Mouse (Mus musculus) stomach, embryonic 16.5 days (tissue): ENCODE data around the gene Prx. TPM values are rescaled to one million over a fixed set of nuclear protein-coding genes. Genes with fewer than 3 reads are reported as not detected.

Source experiments
- ATAC-seq: fragments of 200-750 bp; cut with Nextera tagmentation; 2 replicates; pipeline ENCODE4 v1.8.0; 2017; ENCODE audit warnings: moderate number of reproducible peaks, moderate TSS enrichment; ENCODE audit not compliant: insufficient read depth, low FRiP score
- H3K27ac ChIP-seq: fragments of 300-500 bp; sonication (generic); 2 replicates; pipeline ENCODE4 v1.5.1; 2014; ENCODE audit warnings: low read length
- H3K27me3 ChIP-seq: fragments of 300-500 bp; sonication (generic); 2 replicates; pipeline ENCODE4 v1.6.1; 2014; ENCODE audit warnings: low read length, control low read depth, mixed read lengths; ENCODE audit not compliant: control insufficient read depth, insufficient read depth
- H3K36me3 ChIP-seq: fragments of 300-500 bp; sonication (generic); 2 replicates; pipeline ENCODE4 v1.6.1; 2014; ENCODE audit warnings: low read length; ENCODE audit not compliant: control insufficient read depth, insufficient read depth
- H3K4me1 ChIP-seq: fragments of 300-500 bp; sonication (generic); 2 replicates; pipeline ENCODE4 v1.6.1; 2014; ENCODE audit warnings: low read length, control low read depth, mixed read lengths; ENCODE audit not compliant: control insufficient read depth, insufficient read depth
- H3K4me2 ChIP-seq: fragments of 300-500 bp; sonication (generic); 2 replicates; pipeline ENCODE4 v1.6.1; 2014; ENCODE audit warnings: low read depth, low read length, mixed read lengths
- H3K4me3 ChIP-seq: fragments of 300-500 bp; sonication (generic); replicated peaks from 2 replicates; pipeline ENCODE4 v1.5.1; 2014; ENCODE audit warnings: mild to moderate bottlenecking, low read length
- H3K9ac ChIP-seq: fragments of 300-500 bp; sonication (generic); 2 replicates; pipeline ENCODE4 v1.6.1; 2014; ENCODE audit warnings: low read length
- H3K9me3 ChIP-seq: fragments of 300-500 bp; sonication (generic); replicated peaks from 2 replicates; pipeline ENCODE4 v1.6.1; 2016; ENCODE audit warnings: low read length, control low read depth; ENCODE audit not compliant: control insufficient read depth
- whole genome bisulfite sequencing: fragments of 180-500 bp; shearing (Covaris S2); extraction: QIAGEN DNeasy Blood & Tissue Kit; methylation state at CpG from one replicate; pipeline ENCODE4 v1.1.7; 2014; 5-methylcytosine and 5-hydroxymethylcytosine counted together
- polyA plus RNA-seq: library from polyadenylated mRNA; unstranded; fragments of >200 nt; fragmentation: Nextera tagmentation; extraction: Ambion mirVana; gene quantifications from 2 replicates; pipeline ENCODE4 v1.2.1, GENCODE M21; 2015

The Prx gene
- polyA plus RNA-seq, 1 experiment from 2014 or later: 4.0 TPM

GRCm38 (mm10) chr7:27506765-27507370 lies 7.7 kb downstream of the Prx start:
- H3K36me3 ChIP-seq: no peaks in the 10 kb centered on the region
- 37% methylated on average over 9 of the region's 9 CpGs for WGBS
- H3K4me3 ChIP-seq: peak overlapping the region; percentile 68
- H3K27ac ChIP-seq: peak overlapping the region; percentile 100
- peak overlapping the region; percentile 34 for H3K9ac ChIP-seq
- peak overlapping the region; percentile 72 for H3K4me2 ChIP-seq
- H3K4me1 ChIP-seq: peaks cover 14% of the 10 kb centered on the region
- no peaks in the 10 kb centered on the region for H3K27me3 ChIP-seq
- H3K9me3 ChIP-seq: no peaks in the 10 kb centered on the region
- no peak for ATAC-seq

- Histone ChIP-seq H3K4me1 (peaks cover 14% of the 10 kb centered on the region), H3K27me3 (no peaks in the 10 kb centered on the region), H3K4me2 (peak overlapping the region; percentile 72), H3K4me3 (peak overlapping the region; percentile 68), H3K36me3 (no peaks in the 10 kb centered on the region), H3K9ac (peak overlapping the region; percentile 86), H3K9me3 (no peaks in the 10 kb centered on the region), H3K27ac (peak overlapping the region; percentile 100)
- WGBS: under 1% methylated on average over 54 of the region's 54 CpGs
- peak; percentile 95 for ATAC-seq
These were observed 8.9 kb downstream of the Prx start for GRCm38 (mm10) chr7:27507711-27508647.

- H3K4me3 ChIP-seq: peak overlapping the region; percentile 68
- H3K27me3 ChIP-seq: no peaks in the 10 kb centered on the region
- ATAC-seq: peak; percentile 63
- H3K9me3 ChIP-seq: no peaks in the 10 kb centered on the region
- H3K9ac ChIP-seq: peak overlapping the region; percentile 67
- H3K4me2 ChIP-seq: peak overlapping the region; percentile 72
- no peaks in the 10 kb centered on the region for H3K36me3 ChIP-seq
- peak overlapping the region; percentile 100 for H3K27ac ChIP-seq
- 17% methylated on average over 6 of the region's 6 CpGs for WGBS
- peaks cover 14% of the 10 kb centered on the region for H3K4me1 ChIP-seq
These were observed 9.5 kb downstream of the Prx start for GRCm38 (mm10) chr7:27508648-27509005.

- peaks cover 14% of the 10 kb centered on the region for H3K4me1 ChIP-seq
- ATAC-seq: no peak
- WGBS: 89% methylated on average over 2 of the region's 2 CpGs
These were observed 11.7 kb downstream of the Prx start for GRCm38 (mm10) chr7:27510809-27511208.

GRCm38 (mm10) chr7:27514961-27515360 lies 15.8 kb downstream of the Prx start:
- peak; percentile 37; the same call in 1 of the 2 replicates for ATAC-seq
- Histone ChIP-seq H3K36me3 (no peaks in the 10 kb centered on the region), H3K9ac (no peak overlapping the region), H3K4me2 (no peak overlapping the region), H3K27ac (no peak overlapping the region), H3K4me1 (no peaks in the 10 kb centered on the region), H3K27me3 (no peaks in the 10 kb centered on the region), H3K4me3 (no peak overlapping the region), H3K9me3 (0 out of 2 replicates have a peak, but pooled peaks cover 5% of the 10 kb centered on the region)
- 68% methylated on average over 9 of the region's 9 CpGs for WGBS

More at GRCm38 (mm10) chr7:27510809-27511208, 11.7 kb downstream of the Prx start:
- Histone ChIP-seq H3K9me3 (no peaks in the 10 kb centered on the region), H3K27ac (no peak overlapping the region), H3K27me3 (no peaks in the 10 kb centered on the region), H3K36me3 (no peaks in the 10 kb centered on the region), H3K4me3 (no peak overlapping the region), H3K4me2 (no peak overlapping the region), H3K9ac (no peak overlapping the region)

- Histone ChIP-seq H3K4me2 (no peak overlapping the region), H3K9ac (no peak overlapping the region), H3K36me3 (no peaks in the 10 kb centered on the region), H3K9me3 (0 out of 2 replicates have a peak, but pooled peaks cover 5% of the 10 kb centered on the region), H3K27me3 (no peaks in the 10 kb centered on the region), H3K4me1 (no peaks in the 10 kb centered on the region), H3K4me3 (no peak overlapping the region), H3K27ac (no peak overlapping the region)
- WGBS: 89% methylated on average over 9 of the region's 9 CpGs
- no peak for ATAC-seq
These were observed 19.2 kb downstream of the Prx start for GRCm38 (mm10) chr7:27518314-27518713.

GRCm38 (mm10) chr7:27520104-27520503 lies 21.0 kb downstream of the Prx start:
- H3K27me3 ChIP-seq: no peaks in the 10 kb centered on the region
- no peak overlapping the region for H3K4me2 ChIP-seq
- no peaks in the 10 kb centered on the region for H3K4me1 ChIP-seq
- no peaks in the 10 kb centered on the region for H3K36me3 ChIP-seq
- no peak overlapping the region for H3K4me3 ChIP-seq
- H3K27ac ChIP-seq: peak overlapping the region; percentile 47; the same call in 1 of the 2 replicates
- no peak for ATAC-seq
- no peak overlapping the region for H3K9ac ChIP-seq
- H3K9me3 ChIP-seq: 0 out of 2 replicates have a peak, but pooled peaks cover 5% of the 10 kb centered on the region

- H3K4me1 ChIP-seq: no peaks in the 10 kb centered on the region
- H3K9ac ChIP-seq: no peak overlapping the region
- 0 out of 2 replicates have a peak, but pooled peaks cover 5% of the 10 kb centered on the region for H3K9me3 ChIP-seq
- H3K4me3 ChIP-seq: no peak overlapping the region
- no peak for ATAC-seq
- no peaks in the 10 kb centered on the region for H3K36me3 ChIP-seq
- WGBS: 48% methylated on average over 1 of the region's 1 CpGs
- no peaks in the 10 kb centered on the region for H3K27me3 ChIP-seq
- no peak overlapping the region for H3K4me2 ChIP-seq
- H3K27ac ChIP-seq: peak overlapping the region; percentile 47; the same call in 1 of the 2 replicates
These were observed 21.5 kb downstream of the Prx start for GRCm38 (mm10) chr7:27520599-27520998.

- Histone ChIP-seq H3K9ac (no peak within 1 kb of the TSS), H3K4me1 (no peaks in the 10 kb centered on the region), H3K9me3 (0 out of 2 replicates have a peak, but pooled peaks cover 5% of the 10 kb centered on the region), H3K36me3 (no peaks in the 10 kb centered on the region), H3K4me3 (no peak within 1 kb of the TSS), H3K27me3 (no peaks in the 10 kb centered on the region), H3K27ac (no peak within 1 kb of the TSS), H3K4me2 (no peak within 1 kb of the TSS)
- ATAC-seq: no peak
- 48% methylated on average over 5 of the region's 5 CpGs for WGBS
These were observed 23.8 kb downstream of the Prx start, which contains the start of gene Hipk4 for GRCm38 (mm10) chr7:27522967-27523366. Gene Hipk4 (plus strand): TSS chr7:27523267.
